Mouse (Mus musculus): ENCODE results near the gene Eln. TPM values are rescaled to one million over a fixed set of nuclear protein-coding genes. Genes with fewer than 3 reads are reported as not detected.

Eln gene
- polyA plus RNA-seq, 1 experiment from 2014 or later: 3.8 TPM

GRCm38 (mm10) chr5:134772522-134772921 lies 25.4 kb upstream of the Eln start:
- H3K9ac ChIP-seq (ENCODE audit: low read length): no peak overlapping the region
- DNase-seq (ENCODE audit: low spot score) (no peak), ATAC-seq (ENCODE audit: insufficient number of reproducible peaks, low FRiP score, low TSS enrichment, low read depth) (no peak)
- no peaks in the 10 kb centered on the region for H3K27me3 ChIP-seq (ENCODE audit: control insufficient read depth, insufficient read depth, low read length)
- H3K4me3 ChIP-seq (ENCODE audit: low read depth, low read length): no peak overlapping the region
- H3K9me3 ChIP-seq (ENCODE audit: control insufficient read depth, low read length): no peaks in the 10 kb centered on the region
- no peaks in the 10 kb centered on the region for H3K36me3 ChIP-seq (ENCODE audit: control insufficient read depth, insufficient read depth, low read length)
- H3K27ac ChIP-seq (replicated peaks; ENCODE audit: low read depth, low read length): no peak overlapping the region
- WGBS: 88% methylated on average over 12 of the region's 12 CpGs
- H3K4me1 ChIP-seq (ENCODE audit: control insufficient read depth, insufficient read depth, low read length): no peaks in the 10 kb centered on the region
- H3K4me2 ChIP-seq (ENCODE audit: low read depth, severe bottlenecking): no peak overlapping the region

- no peak for ATAC-seq (ENCODE audit: insufficient number of reproducible peaks, low FRiP score, low TSS enrichment, low read depth)
- H3K27ac ChIP-seq (replicated peaks; ENCODE audit: low read depth, low read length): no peak overlapping the region
- 82% methylated on average over 3 of the region's 3 CpGs for WGBS
Observed at GRCm38 (mm10) chr5:134771750-134772149, 24.6 kb upstream of the Eln start.

GRCm38 (mm10) chr5:134769181-134769580 lies 22.1 kb upstream of the Eln start:
- no peak for ATAC-seq (ENCODE audit: insufficient number of reproducible peaks, low FRiP score, low TSS enrichment, low read depth)
- 75% methylated on average over 7 of the region's 7 CpGs for WGBS
- DNase-seq (ENCODE audit: low spot score): no peak

More at GRCm38 (mm10) chr5:134771750-134772149, 24.6 kb upstream of the Eln start:
- Histone ChIP-seq H3K4me2 (ENCODE audit: low read depth, severe bottlenecking) (no peak overlapping the region), H3K9me3 (ENCODE audit: control insufficient read depth, low read length) (no peaks in the 10 kb centered on the region), H3K27me3 (ENCODE audit: control insufficient read depth, insufficient read depth, low read length) (no peaks in the 10 kb centered on the region), H3K36me3 (ENCODE audit: control insufficient read depth, insufficient read depth, low read length) (no peaks in the 10 kb centered on the region), H3K4me1 (ENCODE audit: control insufficient read depth, insufficient read depth, low read length) (no peaks in the 10 kb centered on the region), H3K4me3 (ENCODE audit: low read depth, low read length) (no peak overlapping the region), H3K9ac (ENCODE audit: low read length) (no peak overlapping the region)
- DNase-seq (ENCODE audit: low spot score): no peak

GRCm38 (mm10) chr5:134765441-134765840 lies 18.3 kb upstream of the Eln start:
- Histone ChIP-seq H3K4me3 (ENCODE audit: low read depth, low read length) (no peak overlapping the region), H3K36me3 (ENCODE audit: control insufficient read depth, insufficient read depth, low read length) (no peaks in the 10 kb centered on the region), H3K4me2 (ENCODE audit: low read depth, severe bottlenecking) (no peak overlapping the region), H3K9ac (ENCODE audit: low read length) (no peak overlapping the region), H3K27ac (replicated peaks; ENCODE audit: low read depth, low read length) (no peak overlapping the region), H3K9me3 (ENCODE audit: control insufficient read depth, low read length) (no peaks in the 10 kb centered on the region), H3K27me3 (ENCODE audit: control insufficient read depth, insufficient read depth, low read length) (no peaks in the 10 kb centered on the region), H3K4me1 (ENCODE audit: control insufficient read depth, insufficient read depth, low read length) (no peaks in the 10 kb centered on the region)
- ATAC-seq (ENCODE audit: insufficient number of reproducible peaks, low FRiP score, low TSS enrichment, low read depth) (no peak), DNase-seq (ENCODE audit: low spot score) (no peak)
- WGBS: 88% methylated on average over 16 of the region's 16 CpGs

More at GRCm38 (mm10) chr5:134769181-134769580, 22.1 kb upstream of the Eln start:
- Histone ChIP-seq H3K9me3 (ENCODE audit: control insufficient read depth, low read length) (no peaks in the 10 kb centered on the region), H3K27ac (replicated peaks; ENCODE audit: low read depth, low read length) (no peak overlapping the region), H3K4me2 (ENCODE audit: low read depth, severe bottlenecking) (no peak overlapping the region), H3K36me3 (ENCODE audit: control insufficient read depth, insufficient read depth, low read length) (no peaks in the 10 kb centered on the region), H3K4me1 (ENCODE audit: control insufficient read depth, insufficient read depth, low read length) (no peaks in the 10 kb centered on the region), H3K27me3 (ENCODE audit: control insufficient read depth, insufficient read depth, low read length) (no peaks in the 10 kb centered on the region), H3K9ac (ENCODE audit: low read length) (no peak overlapping the region), H3K4me3 (ENCODE audit: low read depth, low read length) (no peak overlapping the region)

- Histone ChIP-seq H3K4me3 (ENCODE audit: low read depth, low read length) (no peak overlapping the region), H3K27ac (replicated peaks; ENCODE audit: low read depth, low read length) (no peak overlapping the region), H3K27me3 (ENCODE audit: control insufficient read depth, insufficient read depth, low read length) (no peaks in the 10 kb centered on the region), H3K9me3 (ENCODE audit: control insufficient read depth, low read length) (no peaks in the 10 kb centered on the region), H3K9ac (ENCODE audit: low read length) (no peak overlapping the region), H3K4me1 (ENCODE audit: control insufficient read depth, insufficient read depth, low read length) (no peaks in the 10 kb centered on the region), H3K36me3 (ENCODE audit: control insufficient read depth, insufficient read depth, low read length) (no peaks in the 10 kb centered on the region), H3K4me2 (ENCODE audit: low read depth, severe bottlenecking) (no peak overlapping the region)
- ATAC-seq (ENCODE audit: insufficient number of reproducible peaks, low FRiP score, low TSS enrichment, low read depth) (no peak), DNase-seq (ENCODE audit: low spot score) (no peak)
- 89% methylated on average over 9 of the region's 9 CpGs for whole genome bisulfite sequencing
Observed at GRCm38 (mm10) chr5:134763326-134763725, 16.2 kb upstream of the Eln start.

- Histone ChIP-seq H3K4me3 (ENCODE audit: low read depth, low read length) (no peak overlapping the region), H3K9ac (ENCODE audit: low read length) (no peak overlapping the region), H3K36me3 (ENCODE audit: control insufficient read depth, insufficient read depth, low read length) (no peaks in the 10 kb centered on the region), H3K4me1 (ENCODE audit: control insufficient read depth, insufficient read depth, low read length) (no peaks in the 10 kb centered on the region), H3K9me3 (ENCODE audit: control insufficient read depth, low read length) (no peaks in the 10 kb centered on the region), H3K27ac (replicated peaks; ENCODE audit: low read depth, low read length) (no peak overlapping the region), H3K27me3 (ENCODE audit: control insufficient read depth, insufficient read depth, low read length) (no peaks in the 10 kb centered on the region), H3K4me2 (ENCODE audit: low read depth, severe bottlenecking) (no peak overlapping the region)
- DNase-seq (ENCODE audit: low spot score) (no peak), ATAC-seq (ENCODE audit: insufficient number of reproducible peaks, low FRiP score, low TSS enrichment, low read depth) (no peak)
- WGBS: 78% methylated on average over 18 of the region's 18 CpGs
Observed at GRCm38 (mm10) chr5:134761409-134762124, 14.4 kb upstream of the Eln start.

- H3K27ac ChIP-seq (replicated peaks; ENCODE audit: low read depth, low read length): no peak overlapping the region
- H3K4me3 ChIP-seq (ENCODE audit: low read depth, low read length): no peak overlapping the region
- no peaks in the 10 kb centered on the region for H3K4me1 ChIP-seq (ENCODE audit: control insufficient read depth, insufficient read depth, low read length)
- H3K36me3 ChIP-seq (ENCODE audit: control insufficient read depth, insufficient read depth, low read length): no peaks in the 10 kb centered on the region
- no peaks in the 10 kb centered on the region for H3K27me3 ChIP-seq (ENCODE audit: control insufficient read depth, insufficient read depth, low read length)
- H3K9ac ChIP-seq (ENCODE audit: low read length): no peak overlapping the region
- no peak for ATAC-seq (ENCODE audit: insufficient number of reproducible peaks, low FRiP score, low TSS enrichment, low read depth)
- H3K9me3 ChIP-seq (ENCODE audit: control insufficient read depth, low read length): no peaks in the 10 kb centered on the region
- DNase-seq (ENCODE audit: low spot score): no peak
- 23% methylated on average over 13 of the region's 13 CpGs for WGBS
- no peak overlapping the region for H3K4me2 ChIP-seq (ENCODE audit: low read depth, severe bottlenecking)
Observed at GRCm38 (mm10) chr5:134756031-134756430, 8.9 kb upstream of the Eln start.

- no peaks in the 10 kb centered on the region for H3K9me3 ChIP-seq (ENCODE audit: control insufficient read depth, low read length)
- H3K36me3 ChIP-seq (ENCODE audit: control insufficient read depth, insufficient read depth, low read length): no peaks in the 10 kb centered on the region
- DNase-seq (ENCODE audit: low spot score): no peak
- H3K4me2 ChIP-seq (ENCODE audit: low read depth, severe bottlenecking): no peak overlapping the region
- H3K4me1 ChIP-seq (ENCODE audit: control insufficient read depth, insufficient read depth, low read length): peaks cover 6% of the 10 kb centered on the region; the same call in 1 of the 2 replicates
- no peak for ATAC-seq (ENCODE audit: insufficient number of reproducible peaks, low FRiP score, low TSS enrichment, low read depth)
- WGBS: 54% methylated on average over 10 of the region's 10 CpGs
- H3K27ac ChIP-seq (replicated peaks; ENCODE audit: low read depth, low read length): no peak overlapping the region
- no peak overlapping the region for H3K9ac ChIP-seq (ENCODE audit: low read length)
- H3K27me3 ChIP-seq (ENCODE audit: control insufficient read depth, insufficient read depth, low read length): no peaks in the 10 kb centered on the region
- H3K4me3 ChIP-seq (ENCODE audit: low read depth, low read length): no peak overlapping the region
Observed at GRCm38 (mm10) chr5:134754096-134754495, 7.0 kb upstream of the Eln start.

- Histone ChIP-seq H3K27ac (replicated peaks; ENCODE audit: low read depth, low read length) (peak overlapping the region; percentile 50; the same call in 1 of the 2 replicates), H3K4me3 (ENCODE audit: low read depth, low read length) (no peak overlapping the region), H3K27me3 (ENCODE audit: control insufficient read depth, insufficient read depth, low read length) (no peaks in the 10 kb centered on the region), H3K9me3 (ENCODE audit: control insufficient read depth, low read length) (no peaks in the 10 kb centered on the region), H3K4me2 (ENCODE audit: low read depth, severe bottlenecking) (no peak overlapping the region), H3K4me1 (ENCODE audit: control insufficient read depth, insufficient read depth, low read length) (peaks cover 16% of the 10 kb centered on the region), H3K36me3 (ENCODE audit: control insufficient read depth, insufficient read depth, low read length) (no peaks in the 10 kb centered on the region), H3K9ac (ENCODE audit: low read length) (no peak overlapping the region)
- DNase-seq (ENCODE audit: low spot score) (no peak), ATAC-seq (ENCODE audit: insufficient number of reproducible peaks, low FRiP score, low TSS enrichment, low read depth) (no peak)
- 73% methylated on average over 7 of the region's 7 CpGs for WGBS
Observed at GRCm38 (mm10) chr5:134750469-134750868, 3.3 kb upstream of the Eln start.

Data from limb, embryonic 11.5 days (tissue).